Mouse (Mus musculus): Measurements from ENCODE around the gene Nrl.

Gene Nrl

DNA sequence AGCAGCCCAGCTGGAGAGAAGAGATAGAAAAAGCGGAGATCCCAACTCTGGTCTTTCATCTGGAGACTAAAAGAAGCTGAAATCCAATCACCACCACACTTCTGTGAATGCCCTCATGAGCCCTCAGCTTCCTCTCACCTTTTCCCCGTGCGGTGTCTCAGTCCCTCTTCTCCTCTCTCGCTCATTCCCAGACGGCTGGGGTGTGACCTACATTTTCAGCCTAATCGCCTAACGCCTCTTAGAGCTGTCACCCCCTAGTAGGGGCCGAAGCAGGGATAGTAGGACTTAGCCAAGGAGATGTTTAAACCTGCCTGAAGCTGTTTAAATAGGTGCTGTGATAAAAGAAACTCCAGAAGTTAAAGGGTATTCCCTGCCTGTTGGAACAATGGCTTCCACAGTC is at the start of gene Nrl:
Nrl (minus strand) TSS at position 197 of the 400 bp plus-strand sequence.
- DNase-seq (ENCODE audit: low spot score in 2 of 2) = no peak

DNA sequence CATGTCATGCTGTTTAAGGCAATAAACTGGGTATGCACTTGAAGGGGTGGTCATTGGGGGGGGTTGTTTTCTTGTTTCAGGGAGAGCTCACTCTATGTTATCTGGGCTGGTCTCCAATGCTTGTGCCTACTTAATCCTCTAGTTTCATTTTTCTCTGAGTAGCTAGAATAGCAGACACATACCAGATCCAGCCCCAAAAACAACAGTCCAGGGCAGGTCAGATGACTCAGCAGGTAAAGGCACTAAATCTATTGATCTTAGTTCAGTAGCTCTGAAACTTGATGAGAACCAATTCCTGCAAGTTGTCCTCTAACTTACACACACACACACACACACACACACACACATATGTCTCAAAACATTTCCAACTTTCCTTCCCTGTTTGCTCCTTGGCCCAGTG is 47.0 kb upstream of the Nrl start:
- DNase-seq (ENCODE audit: low spot score in 2 of 2) = no peak

- no peak for DNase-seq (ENCODE audit: low spot score in 2 of 2)
These were observed 45.8 kb upstream of the Nrl start for GRCm38 (mm10) chr14:55570588-55570987.

DNA sequence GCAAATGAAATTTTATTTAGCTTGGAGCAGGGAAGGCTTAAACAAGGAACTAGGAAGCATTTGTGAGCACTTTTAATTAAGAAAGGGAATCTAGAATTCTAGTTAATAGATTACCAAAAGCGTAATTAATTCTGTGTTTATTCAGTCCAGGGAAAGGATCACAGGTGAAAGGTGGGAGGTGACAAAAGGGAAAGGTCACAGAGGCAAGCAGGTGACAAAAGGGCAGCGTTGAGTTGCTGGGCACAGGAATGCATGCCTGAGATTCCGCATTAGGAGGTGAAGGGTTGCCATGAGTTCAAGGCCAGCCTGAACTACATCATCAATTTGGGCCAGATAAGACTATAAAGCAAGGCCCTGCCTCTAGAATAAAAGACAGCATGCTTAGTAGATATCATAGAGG is 42.7 kb upstream of the Nrl start:
- no peak for DNase-seq (ENCODE audit: low spot score in 2 of 2)

DNA sequence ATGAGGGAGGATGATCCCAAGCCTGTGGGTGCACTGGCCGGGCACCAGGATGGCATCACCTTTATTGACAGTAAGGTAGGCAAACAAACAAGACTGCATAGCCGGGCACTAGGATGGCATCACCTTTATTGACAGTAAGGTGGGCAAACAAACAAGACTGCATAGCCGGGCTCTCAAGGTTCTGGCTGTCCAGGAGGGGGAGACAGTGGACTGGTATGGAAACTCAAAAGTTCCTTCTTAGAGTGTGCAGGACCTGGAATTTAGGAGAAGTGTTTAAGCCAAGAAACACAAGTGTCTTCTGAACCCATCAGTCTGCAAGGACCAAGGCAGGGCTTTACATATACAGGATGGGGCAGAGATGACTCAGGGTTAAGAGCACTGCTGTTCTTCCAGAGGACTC is 41.0 kb upstream of the Nrl start:
- no peak for DNase-seq (ENCODE audit: low spot score in 2 of 2)

- DNase-seq (ENCODE audit: low spot score in 2 of 2) = no peak
These were observed 38.5 kb upstream of the Nrl start for GRCm38 (mm10) chr14:55563249-55563648.

GRCm38 (mm10) chr14:55561860-55562259 is 37.1 kb upstream of the Nrl start:
- DNase-seq (ENCODE audit: low spot score in 2 of 2) = no peak

- peak; percentile 98 to 99 for DNase-seq (ENCODE audit: low spot score in 2 of 2)
These were observed 35.7 kb upstream of the Nrl start, which contains the start of gene A730061H03Rik for GRCm38 (mm10) chr14:55560202-55561073. TSS of gene A730061H03Rik (minus strand) at chr14:55560406.

- DNase-seq (ENCODE audit: low spot score in 2 of 2) = peak; percentile 88 to 89
These were observed 35.0 kb upstream of the Nrl start, which contains the start of gene Dcaf11 for GRCm38 (mm10) chr14:55559799-55560201. TSS of gene Dcaf11 (plus strand) at chr14:55560006.

DNA sequence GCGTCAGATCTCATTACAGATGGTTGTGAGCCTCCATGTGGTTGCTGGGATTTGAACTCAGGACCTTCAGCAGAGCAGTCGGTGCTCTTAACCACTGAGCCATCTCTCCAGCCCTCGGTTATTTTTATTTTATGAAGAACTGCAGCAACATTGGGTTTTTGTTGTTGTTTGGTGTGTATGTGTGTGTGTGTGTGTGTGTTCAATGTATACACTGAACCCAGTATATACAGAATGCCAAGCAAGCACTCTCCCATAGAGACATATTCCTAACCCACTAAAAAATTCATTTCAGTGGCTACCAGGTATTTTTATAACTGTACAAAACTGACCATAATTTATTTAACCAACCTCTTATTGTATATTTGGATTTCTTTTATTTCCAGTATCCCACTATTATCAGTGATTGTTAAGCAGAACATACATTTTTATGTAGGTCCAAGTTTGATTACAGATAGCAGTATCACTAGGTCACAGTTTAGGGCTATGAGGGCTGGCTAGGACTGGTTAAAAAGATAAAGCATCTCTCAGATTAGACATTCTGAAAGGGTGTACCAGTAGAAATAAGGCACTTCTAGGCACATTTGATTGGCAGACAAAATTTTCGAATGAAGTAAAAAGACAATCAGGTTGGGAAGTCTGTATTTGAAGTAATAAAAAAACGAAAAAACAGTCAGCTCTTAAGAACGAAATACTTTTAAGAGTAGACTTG is 34.1 kb upstream of the Nrl start:
- DNase-seq (ENCODE audit: low spot score in 2 of 2) = no peak

DNA sequence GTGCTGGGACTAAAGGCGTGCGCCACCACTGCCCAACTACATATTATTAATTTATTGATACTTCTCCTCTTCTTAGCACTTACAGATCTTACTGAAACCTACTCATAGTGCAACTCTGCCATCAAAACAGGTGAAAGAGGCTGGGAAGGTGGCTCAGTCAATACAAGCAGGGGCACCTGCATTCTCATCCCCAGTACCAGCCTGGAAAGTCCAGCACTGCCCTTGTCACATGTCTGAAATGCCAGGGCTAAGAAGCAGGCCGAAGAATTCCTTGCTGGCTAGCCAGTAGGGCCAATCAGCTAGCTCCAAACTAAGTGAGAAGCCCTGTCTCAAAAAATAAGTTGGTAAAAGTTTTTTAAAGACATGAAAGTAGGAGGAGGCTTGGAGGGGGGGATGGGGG is 32.8 kb upstream of the Nrl start:
- no peak for DNase-seq (ENCODE audit: low spot score in 2 of 2)

GRCm38 (mm10) chr14:55557003-55557402 is 32.2 kb upstream of the Nrl start:
- peak; percentile 62 to 75 for DNase-seq (ENCODE audit: low spot score in 2 of 2)

DNA sequence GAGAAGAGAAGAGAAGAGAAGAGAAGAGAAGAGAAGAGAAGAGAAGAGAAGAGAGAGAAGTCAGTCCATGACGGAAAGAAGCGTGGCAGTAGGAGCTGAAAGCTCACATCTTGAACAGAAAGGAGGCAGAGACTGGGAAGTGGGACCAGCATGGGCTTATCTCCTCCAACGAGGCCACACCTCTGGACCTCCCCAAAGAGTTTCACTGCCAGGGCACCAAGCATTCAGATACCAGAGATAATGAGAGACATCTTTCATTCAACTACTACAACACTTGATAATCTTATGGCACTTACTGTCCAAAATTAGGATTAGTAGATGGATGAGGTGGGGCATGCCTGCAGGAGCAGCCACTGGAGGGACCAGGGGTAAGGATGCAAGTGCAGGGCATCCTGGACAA is 31.0 kb upstream of the Nrl start:
- no peak for DNase-seq (ENCODE audit: low spot score in 2 of 2)

DNA sequence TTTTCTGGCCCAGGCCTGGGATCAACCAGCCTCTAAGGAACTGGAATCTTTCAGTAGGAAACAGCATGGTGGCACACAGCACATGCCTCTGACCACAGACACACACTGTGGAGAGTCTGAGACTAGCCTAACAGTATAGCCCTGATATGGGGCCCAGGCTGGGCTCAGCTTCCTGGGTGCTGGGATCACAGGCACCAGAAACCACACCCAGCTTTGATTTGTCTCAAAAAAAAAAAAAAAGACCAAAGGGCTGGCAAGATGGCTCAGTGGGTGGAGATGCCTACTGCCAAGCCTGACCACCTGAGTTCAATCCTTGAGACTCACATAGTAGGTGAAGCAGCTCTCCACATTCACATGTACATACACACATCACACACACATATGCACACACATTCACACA is 29.9 kb upstream of the Nrl start:
- no peak for DNase-seq (ENCODE audit: low spot score in 2 of 2)

GRCm38 (mm10) chr14:55551794-55552193 is 27.0 kb upstream of the Nrl start:
- DNase-seq (ENCODE audit: low spot score in 2 of 2) = no peak

GRCm38 (mm10) chr14:55551347-55551746 is 26.6 kb upstream of the Nrl start:
- no peak for DNase-seq (ENCODE audit: low spot score in 2 of 2)

GRCm38 (mm10) chr14:55550191-55550590 is 25.4 kb upstream of the Nrl start:
- DNase-seq (ENCODE audit: low spot score in 2 of 2) = no peak

DNA sequence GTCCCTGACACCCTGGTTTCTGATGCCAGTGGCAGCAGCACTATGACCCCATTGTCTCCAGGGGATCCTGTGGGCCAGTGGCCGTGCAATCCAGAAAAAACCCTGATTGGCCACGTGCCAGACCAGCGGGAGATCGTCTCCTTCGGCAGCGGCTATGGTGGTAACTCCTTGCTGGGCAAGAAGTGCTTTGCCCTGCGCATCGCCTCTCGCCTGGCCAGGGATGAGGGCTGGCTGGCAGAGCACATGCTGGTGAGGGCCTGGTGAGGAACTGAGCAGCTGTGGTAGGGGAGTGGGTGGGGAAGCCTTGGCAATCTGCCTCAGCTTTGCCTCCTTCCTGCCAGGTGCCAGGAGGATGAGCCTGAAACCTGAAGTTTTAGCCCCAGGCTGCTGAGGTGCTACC is 19.6 kb upstream of the Nrl start:
- DNase-seq (ENCODE audit: low spot score in 2 of 2) = no peak

- DNase-seq (ENCODE audit: low spot score in 2 of 2) = no peak
These were observed 17.5 kb upstream of the Nrl start for GRCm38 (mm10) chr14:55542268-55542667.

- peak; percentile 63 to 84 for DNase-seq (ENCODE audit: low spot score in 2 of 2)
These were observed 16.1 kb upstream of the Nrl start for GRCm38 (mm10) chr14:55540787-55541321.

DNA sequence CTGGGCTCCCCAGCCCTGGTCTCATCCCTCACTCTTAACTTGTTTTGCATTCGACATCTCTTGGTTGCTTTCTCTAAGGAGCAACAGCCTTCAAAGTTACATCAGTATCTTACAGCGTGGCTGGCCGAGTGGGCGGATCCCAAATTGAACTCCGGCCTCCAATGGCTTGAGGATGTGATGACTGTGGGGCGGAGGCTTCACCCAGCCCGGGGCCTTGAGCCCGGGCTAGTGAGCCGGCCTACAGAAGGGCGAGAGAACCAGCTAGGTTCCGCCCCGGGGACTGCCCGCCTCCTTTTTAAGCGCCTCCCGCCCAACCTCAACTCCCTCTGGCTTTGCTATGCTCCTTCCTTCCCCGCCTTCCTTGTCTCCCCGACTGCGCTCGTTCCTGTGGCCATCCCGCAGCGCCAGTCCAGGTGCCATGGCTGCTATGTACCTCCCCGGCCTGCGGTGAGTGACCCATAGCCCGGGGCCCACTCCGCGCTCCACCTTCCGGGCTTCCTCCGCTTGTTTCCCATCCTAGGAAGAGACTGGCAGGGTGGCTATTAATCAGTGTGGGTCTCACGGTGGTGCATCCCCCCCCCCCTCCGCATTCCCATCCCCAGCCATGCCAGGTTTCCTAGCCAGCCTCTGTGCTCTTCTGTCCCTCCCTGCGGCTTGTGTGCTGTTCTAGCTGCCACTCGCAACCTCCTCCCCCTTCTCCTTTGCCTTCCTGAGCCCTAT is 15.4 kb upstream of the Nrl start, which contains the start of gene Pck2:
Pck2 (plus strand) TSS at position 200 of the 720 bp plus-strand sequence.
- DNase-seq (ENCODE audit: low spot score in 2 of 2) = peak; percentile 77 to 80
